Mouse (Mus musculus): ENCODE results near the gene Gpx4. TPM values are rescaled to one million over a fixed set of nuclear protein-coding genes. Genes with fewer than 3 reads are reported as not detected.

Gpx4 gene
- total RNA-seq, 2 experiments from 2014 or later, result 494 to 526 TPM

DNA sequence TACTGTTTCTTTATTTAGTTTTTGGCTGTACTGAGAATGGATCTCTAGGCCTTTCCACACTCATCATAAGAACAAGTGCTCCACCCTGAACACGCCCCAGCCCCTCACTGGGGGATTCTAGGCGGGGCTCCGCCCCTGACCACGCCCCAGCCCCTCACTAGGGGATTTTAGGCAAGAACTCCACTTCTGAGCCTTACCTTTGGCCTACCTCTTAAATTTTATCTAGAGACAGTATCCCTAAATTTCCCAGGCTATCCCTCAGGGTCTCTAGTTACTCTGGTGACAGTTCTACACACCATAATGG lies 22.0 kb upstream of the Gpx4 start:
- intact Hi-C loops (cut with DNase I), result no loop called here
- no peak for DNase-seq (ENCODE audit: extremely low spot score in 1 of 2, low spot score in 2 of 2)
- TF ChIP-seq CTCF (IDR thresholded peaks at IDR 0.05), result no peak

DNA sequence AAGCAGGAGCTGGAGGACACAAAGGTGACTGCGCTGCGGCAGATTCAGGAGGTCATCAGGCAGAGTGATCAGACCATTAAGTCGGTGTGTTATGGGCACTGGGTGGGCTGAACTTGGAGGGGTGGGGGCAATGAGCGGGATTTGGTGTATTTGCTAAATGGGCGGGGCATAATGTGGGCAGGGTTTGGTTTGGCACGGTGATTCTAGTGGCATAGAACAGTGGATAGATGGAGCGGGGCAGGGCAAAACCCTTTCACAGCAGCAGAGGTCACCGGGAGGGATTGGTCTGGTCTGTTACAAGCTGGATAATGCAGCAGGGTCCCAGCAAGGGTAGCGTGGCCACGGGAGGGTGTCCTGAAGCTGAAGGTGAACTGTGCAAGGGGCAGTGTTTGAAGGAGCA lies 21.5 kb upstream of the Gpx4 start:
- intact Hi-C loops (cut with DNase I), result no loop called here
- no peak for DNase-seq (ENCODE audit: extremely low spot score in 1 of 2, low spot score in 2 of 2)
- H3K27ac ChIP-seq, result no peak overlapping the region
- H3K4me3 ChIP-seq, result no peak overlapping the region
- no peak for TF ChIP-seq CTCF (IDR thresholded peaks at IDR 0.05)

More for the DNA sequence above, 22.0 kb upstream of the Gpx4 start:
- no peak overlapping the region for H3K27ac ChIP-seq
- H3K4me3 ChIP-seq, result no peak overlapping the region

DNA sequence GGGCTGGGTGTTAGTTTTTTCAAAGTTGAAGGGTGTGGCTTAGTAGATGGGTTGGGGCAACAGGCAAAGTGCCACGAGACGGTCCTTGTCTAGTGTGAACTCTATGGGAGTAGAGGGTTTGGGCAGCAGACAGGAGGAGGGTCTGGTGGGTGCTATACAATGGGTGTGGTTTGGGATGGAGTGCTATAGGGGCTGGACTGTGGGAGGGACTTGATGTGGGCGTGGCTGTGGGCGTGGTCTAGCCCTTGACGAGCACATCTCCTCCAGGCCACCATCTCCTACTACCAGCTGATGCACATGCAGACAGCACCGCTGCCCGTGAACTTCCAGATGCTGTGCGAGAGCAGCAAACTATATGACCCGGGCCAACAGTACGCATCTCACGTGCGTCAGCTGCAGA lies 21.1 kb upstream of the Gpx4 start:
- DNase-seq (ENCODE audit: extremely low spot score in 1 of 2, low spot score in 2 of 2), result no peak
- Histone ChIP-seq H3K4me3 (no peak overlapping the region), H3K27ac (no peak overlapping the region)
- intact Hi-C loops (cut with DNase I), result no loop called here
- no peak for TF ChIP-seq CTCF (IDR thresholded peaks at IDR 0.05)

DNA sequence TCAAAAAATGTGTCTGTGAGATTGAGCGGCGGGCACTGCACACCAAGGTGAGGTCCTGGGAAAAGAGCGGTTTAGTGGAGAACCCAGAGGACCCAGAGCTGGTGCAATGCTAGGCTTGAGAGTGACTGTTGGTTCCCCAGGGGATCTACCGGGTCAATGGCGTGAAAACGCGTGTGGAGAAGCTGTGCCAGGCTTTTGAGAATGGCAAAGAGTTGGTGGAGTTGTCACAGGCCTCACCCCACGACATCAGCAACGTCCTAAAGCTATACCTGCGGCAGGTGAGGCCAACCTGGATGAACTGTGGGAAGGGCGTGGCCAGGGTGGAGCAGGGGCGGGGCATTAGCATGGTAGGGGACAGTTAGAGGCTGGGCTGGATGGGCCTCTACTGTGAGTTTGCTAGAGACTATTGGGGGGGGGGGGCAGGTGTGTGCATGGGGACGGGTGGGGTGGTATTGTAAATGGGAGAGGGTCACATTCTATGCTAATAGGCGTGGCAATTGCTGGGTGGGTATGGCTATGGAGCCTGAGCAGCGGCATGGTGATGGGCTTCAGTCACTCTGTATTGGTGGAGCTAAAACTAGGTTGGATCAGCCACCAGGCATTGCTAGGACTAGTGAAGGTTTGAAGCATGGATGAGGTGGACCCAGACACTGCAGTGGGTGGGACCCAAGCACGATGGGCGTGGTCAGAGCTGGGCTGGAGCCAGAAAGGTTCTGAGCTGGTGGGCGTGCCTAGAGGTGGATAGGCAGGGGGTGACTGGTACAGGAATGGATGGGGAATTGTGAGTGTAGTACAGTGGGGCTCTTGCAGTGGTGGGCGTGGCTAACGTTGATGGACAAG lies 19.1 kb upstream of the Gpx4 start:
- DNase-seq (ENCODE audit: extremely low spot score in 1 of 2, low spot score in 2 of 2), result no peak
- intact Hi-C loops (cut with DNase I), result no loop called here
- no peak for TF ChIP-seq CTCF (IDR thresholded peaks at IDR 0.05)
- no peak overlapping the region for H3K27ac ChIP-seq
- no peak overlapping the region for H3K4me3 ChIP-seq

DNA sequence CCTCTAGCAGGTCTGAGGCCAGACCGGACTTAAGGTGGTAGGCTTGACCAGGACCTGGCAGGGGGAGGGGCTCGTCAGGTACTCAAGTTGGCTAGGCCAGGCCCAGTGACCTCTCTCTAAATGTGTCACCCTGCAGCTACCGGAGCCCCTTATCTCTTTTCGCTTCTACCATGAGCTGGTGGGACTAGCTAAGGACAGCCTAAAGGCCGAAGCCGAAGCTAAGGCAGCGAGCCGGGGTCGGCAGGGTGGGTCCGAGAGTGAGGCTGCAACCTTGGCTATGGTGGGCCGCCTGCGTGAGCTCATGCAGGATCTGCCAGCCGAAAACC lies 18.5 kb upstream of the Gpx4 start:
- intact Hi-C loops (cut with DNase I), result no loop called here
- Histone ChIP-seq H3K27ac (no peak overlapping the region), H3K4me3 (no peak overlapping the region)
- no peak for DNase-seq (ENCODE audit: extremely low spot score in 1 of 2, low spot score in 2 of 2)
- TF ChIP-seq CTCF (IDR thresholded peaks at IDR 0.05), result no peak

DNA sequence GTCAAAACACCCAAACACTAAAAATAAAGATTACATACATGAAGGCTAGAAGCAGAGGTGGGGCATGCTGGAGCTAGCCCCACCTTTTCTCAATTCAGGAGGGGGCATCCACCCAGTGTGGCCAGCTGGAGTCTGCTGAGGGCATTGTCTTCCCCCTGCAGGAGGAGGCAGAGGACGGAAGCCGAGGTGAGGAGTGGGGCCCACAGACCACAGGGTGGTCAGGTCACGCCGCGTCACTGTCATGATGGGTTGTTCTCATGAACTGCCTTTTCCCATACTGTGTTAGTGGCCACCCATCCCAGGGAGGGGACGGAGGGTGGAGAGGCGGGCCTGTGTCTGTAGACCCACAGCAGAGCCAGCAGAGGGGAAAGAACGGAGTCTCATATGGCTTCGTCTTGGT lies 16.8 kb upstream of the Gpx4 start:
- no peak for DNase-seq (ENCODE audit: extremely low spot score in 1 of 2, low spot score in 2 of 2)
- H3K27ac ChIP-seq, result no peak overlapping the region
- no peak overlapping the region for H3K4me3 ChIP-seq
- intact Hi-C loops (cut with DNase I), result no loop called here
- no peak for TF ChIP-seq CTCF (IDR thresholded peaks at IDR 0.05)

DNA sequence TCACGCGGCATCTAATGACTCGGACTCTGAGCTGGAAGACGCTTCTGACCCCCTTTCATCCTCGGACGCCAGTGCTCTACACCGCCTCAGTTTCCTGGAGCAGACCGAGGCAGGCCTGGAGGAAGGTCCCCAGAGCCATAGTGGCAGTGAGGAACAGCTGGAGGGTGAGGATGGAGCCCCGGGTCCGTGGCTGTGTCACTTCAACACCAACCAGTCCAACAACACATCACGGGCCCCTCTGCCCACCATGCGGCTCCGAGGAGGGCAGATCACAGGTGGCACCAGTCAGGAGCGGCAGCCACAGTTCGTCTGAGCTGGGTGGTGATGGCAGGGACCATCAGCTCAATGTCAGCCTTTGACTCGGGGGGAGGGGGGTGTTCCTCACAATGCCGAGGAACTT lies 16.2 kb upstream of the Gpx4 start:
- intact Hi-C loops (cut with DNase I), result no loop called here
- TF ChIP-seq CTCF (IDR thresholded peaks at IDR 0.05), result no peak
- Histone ChIP-seq H3K4me3 (no peak overlapping the region), H3K27ac (no peak overlapping the region)
- DNase-seq (ENCODE audit: extremely low spot score in 1 of 2, low spot score in 2 of 2), result no peak

DNA sequence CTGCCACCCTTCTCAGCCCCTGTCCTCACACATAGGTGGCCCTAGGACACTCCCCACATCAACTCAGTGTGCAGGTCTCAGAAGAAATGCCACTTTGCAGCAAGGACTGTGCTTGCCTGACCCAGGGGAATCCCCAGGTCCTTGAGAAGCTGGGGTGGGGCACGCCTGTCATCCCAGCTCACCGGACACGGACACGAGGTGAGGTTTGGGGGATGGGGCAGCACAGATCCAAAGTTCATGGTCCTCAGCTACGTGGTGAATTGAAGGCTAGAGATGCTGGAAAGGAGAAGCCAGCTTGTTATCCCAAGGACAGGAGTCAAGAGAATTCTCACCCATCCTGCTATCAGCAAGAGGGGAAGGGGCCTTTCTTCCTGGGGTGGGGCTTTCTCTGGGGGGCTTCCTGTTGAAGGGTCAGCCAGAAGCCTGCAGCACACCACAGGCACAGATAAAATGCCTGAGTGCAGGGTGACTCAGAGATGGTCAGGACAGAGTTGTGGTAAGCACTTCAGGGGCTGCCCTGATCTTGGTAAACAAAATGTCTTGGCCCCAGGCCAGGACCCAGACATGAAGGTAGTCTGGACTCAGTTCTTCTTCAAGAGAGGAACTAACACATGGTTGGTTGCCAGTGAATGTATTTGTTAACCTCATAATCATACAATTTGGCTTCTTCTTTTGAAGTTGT lies 14.0 kb upstream of the Gpx4 start:
- Histone ChIP-seq H3K4me3 (no peak overlapping the region), H3K27ac (peak overlapping the region; percentile 32; the same call in 1 of the 2 replicates)
- intact Hi-C loops (cut with DNase I), result no loop called here
- no peak for DNase-seq (ENCODE audit: extremely low spot score in 1 of 2, low spot score in 2 of 2)
- TF ChIP-seq CTCF (IDR thresholded peaks at IDR 0.05), result no peak

DNA sequence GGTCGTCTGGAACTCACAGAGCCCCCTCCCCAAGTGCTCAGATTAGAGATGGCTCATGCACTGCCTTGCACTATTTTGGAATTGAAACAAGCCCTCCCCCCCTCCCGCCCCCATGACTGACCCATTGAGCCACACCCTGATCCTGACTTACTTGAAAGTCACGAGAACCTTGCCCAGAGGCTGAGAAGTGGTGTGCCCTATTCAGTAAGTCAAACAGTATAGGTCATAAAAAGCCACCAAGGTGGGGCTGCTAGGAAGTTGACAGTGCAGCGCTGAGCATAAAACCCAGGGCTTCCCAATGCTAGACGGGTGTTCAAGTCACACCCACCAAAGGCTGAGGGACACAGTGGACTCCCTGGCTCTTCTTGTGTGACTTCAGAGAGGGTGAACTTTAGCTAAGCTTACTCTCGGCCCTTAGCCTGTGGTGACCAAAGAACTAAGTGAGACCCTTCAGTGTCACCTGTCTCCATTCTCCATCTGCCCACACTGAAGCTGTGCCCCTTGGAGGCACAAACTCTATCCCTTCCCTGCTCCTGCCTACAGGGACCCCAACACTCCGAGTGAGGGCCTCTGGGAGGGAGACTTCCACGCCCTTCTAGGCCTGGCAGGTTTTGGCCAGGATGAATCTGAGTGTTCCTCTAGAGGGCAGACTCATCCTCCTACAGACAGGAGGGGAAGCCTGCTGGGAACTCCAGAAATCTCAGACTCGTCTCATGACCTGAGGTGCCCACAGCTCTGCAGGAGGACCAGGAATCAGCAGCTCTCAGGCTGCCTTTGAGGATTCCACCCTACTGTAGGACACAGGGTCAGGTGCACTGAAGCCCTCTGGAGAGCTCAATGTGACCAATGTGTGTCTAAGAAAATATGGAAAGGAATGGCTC lies 13.2 kb upstream of the Gpx4 start:
- no peak for DNase-seq (ENCODE audit: extremely low spot score in 1 of 2, low spot score in 2 of 2)
- H3K4me3 ChIP-seq, result no peak overlapping the region
- peak; percentile 60 for TF ChIP-seq CTCF (IDR thresholded peaks at IDR 0.05)
- peak overlapping the region; percentile 30 for H3K27ac ChIP-seq
- intact Hi-C loops (cut with DNase I), result no loop called here

DNA sequence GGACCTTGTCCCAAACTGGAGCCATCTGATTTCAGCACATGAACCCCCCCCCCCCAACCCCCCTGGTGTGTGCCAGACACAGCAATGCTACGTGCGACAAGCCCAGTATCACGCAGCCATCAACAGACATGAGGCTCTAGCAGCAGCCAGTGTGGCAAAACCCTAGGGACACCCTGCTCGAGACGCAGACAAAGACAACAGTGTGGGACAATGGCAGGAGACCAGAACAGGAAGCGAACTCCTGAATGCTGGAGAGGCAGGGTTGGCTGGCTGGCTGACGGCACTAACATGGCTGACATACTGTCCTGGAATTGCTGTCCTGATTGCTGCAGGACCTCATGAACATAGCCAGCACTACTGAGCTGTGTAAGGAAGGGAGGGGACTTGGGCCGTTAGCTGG lies 11.8 kb upstream of the Gpx4 start:
- intact Hi-C loops (cut with DNase I), result loop anchor here (5.0 kb wide), 1 partner anchor 38 kb away; the partner anchor contains the start of gene Abca7
- no peak overlapping the region for H3K4me3 ChIP-seq
- no peak for TF ChIP-seq CTCF (IDR thresholded peaks at IDR 0.05)

DNA sequence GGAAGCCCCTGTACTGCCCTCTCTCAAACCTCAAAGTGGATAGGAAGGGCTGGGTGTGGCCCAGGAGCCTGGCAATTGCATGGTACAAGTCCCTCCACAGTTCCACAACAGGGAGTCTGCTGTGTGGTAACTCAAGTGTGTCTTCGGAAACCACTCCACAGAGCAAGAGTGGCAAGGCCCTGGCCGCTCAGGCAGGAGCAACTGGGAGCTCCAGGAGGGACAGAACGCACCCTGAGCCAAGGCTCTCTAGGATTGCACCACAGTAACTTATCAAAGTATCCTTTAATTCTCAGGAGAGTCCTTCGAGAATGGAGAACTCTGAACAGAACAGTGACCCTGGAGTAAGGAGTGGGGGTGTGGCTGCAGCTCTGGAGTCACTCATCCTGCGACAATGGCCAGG lies 11.3 kb upstream of the Gpx4 start:
- DNase-seq (ENCODE audit: extremely low spot score in 1 of 2, low spot score in 2 of 2), result no peak
- Histone ChIP-seq H3K4me3 (no peak overlapping the region), H3K27ac (peak overlapping the region; percentile 15; the same call in 1 of the 2 replicates)
- intact Hi-C loops (cut with DNase I), result loop anchor here (5.0 kb wide), 1 partner anchor 38 kb away; the partner anchor contains the start of gene Abca7
- TF ChIP-seq CTCF (IDR thresholded peaks at IDR 0.05), result no peak

More for the DNA sequence above, 11.8 kb upstream of the Gpx4 start:
- DNase-seq (ENCODE audit: extremely low spot score in 1 of 2, low spot score in 2 of 2), result no peak
- peak overlapping the region; percentile 15; the same call in 1 of the 2 replicates for H3K27ac ChIP-seq

DNA sequence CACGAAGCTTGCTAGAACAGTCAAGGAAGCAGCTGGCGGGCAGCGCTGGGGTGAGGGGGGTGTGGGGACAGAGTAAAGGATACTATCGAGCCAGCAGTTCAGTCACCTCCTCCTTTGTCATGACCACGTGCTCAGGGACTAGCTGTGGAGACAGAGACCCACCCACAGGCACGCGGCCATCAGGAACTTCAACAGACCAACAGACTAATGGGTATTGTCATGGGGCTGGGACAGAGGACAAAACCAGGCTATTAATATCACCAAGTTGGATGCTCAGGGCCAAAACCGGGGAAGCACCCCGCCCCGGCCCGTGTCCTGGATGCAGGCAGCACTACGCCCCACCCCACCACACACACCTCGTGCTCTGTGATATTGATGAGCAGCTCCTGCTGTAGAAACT lies 10.1 kb upstream of the Gpx4 start:
- Histone ChIP-seq H3K4me3 (no peak overlapping the region), H3K27ac (no peak overlapping the region)
- no peak for TF ChIP-seq CTCF (IDR thresholded peaks at IDR 0.05)
- intact Hi-C loops (cut with DNase I), result loop anchor here (5.0 kb wide), 1 partner anchor 40 kb away; the partner anchor contains the start of gene Abca7
- no peak for DNase-seq (ENCODE audit: extremely low spot score in 1 of 2, low spot score in 2 of 2)
